Comparison of ENCODE assay signal across 25 mouse cellular contexts in the genomic region with DNA sequence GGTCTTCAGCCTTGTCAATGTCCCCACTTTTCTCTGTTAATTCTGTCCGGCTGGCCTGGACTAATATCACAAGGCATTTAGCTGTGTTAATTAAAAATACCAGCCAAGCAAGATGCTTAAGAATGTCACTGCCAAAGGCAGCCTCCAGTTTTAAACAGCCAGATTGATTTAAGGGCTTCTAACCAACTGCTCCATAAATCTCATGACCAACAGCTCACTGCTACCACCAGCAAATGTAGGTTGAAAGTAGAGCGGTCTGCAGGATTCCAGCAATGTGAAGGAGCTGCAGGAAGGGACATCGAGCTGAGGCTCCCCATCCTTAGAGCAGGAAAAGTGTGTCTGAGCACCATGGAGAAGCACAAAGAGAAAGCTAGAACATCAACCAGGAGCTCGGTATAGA.
A peak's percentile ranks its signal among the peaks of the same experiment; 100 is the strongest.
DNase-seq lines count a peak whose midpoint lies in the region; ATAC-seq and TF ChIP-seq lines count a peak whose summit lies in the region.
"Had no signal": no experiment of that assay in that cellular context is flagged by ENCODE, and none has a peak within 500 bp of the region (broad histone marks: within the 10 kb centered on the region; RNA-seq: fewer than 3 reads in every experiment).

No protein-coding gene starts in this region.

- TF ChIP-seq CTCF in cerebellum, adult 2 months (IDR thresholded peaks at IDR 0.05; ENCODE audit: borderline replicate concordance, insufficient read depth, low read depth, low read length), result no peak

- no peak overlapping the region for H3K4me3 ChIP-seq in hindbrain, embryonic 16.5 days (ENCODE audit: low read length)
- no peak overlapping the region for H3K4me3 ChIP-seq in hindbrain, embryonic 13.5 days
- no peak overlapping the region for H3K4me3 ChIP-seq in midbrain, embryonic 11.5 days (ENCODE audit: low read depth, low read length)
- H3K4me3 ChIP-seq in midbrain, embryonic 13.5 days (replicated peaks), result no peak overlapping the region
- H3K4me3 ChIP-seq in cerebellum, adult 2 months (replicated peaks; ENCODE audit: insufficient read depth, low read depth, low read length), result no peak overlapping the region
- H3K4me3 ChIP-seq: embryonic facial prominence, embryonic 13.5 days; erythroblast, embryonic 14.5 days; kidney, embryonic 15.5 days; liver, embryonic 12.5 days; megakaryocyte, embryonic 14.5 days had no signal

- H3K4me1 ChIP-seq in hindbrain, embryonic 16.5 days (ENCODE audit: control insufficient read depth, insufficient read depth, low read depth, low read length), result no peaks in the 10 kb centered on the region
- H3K4me1 ChIP-seq in hindbrain, embryonic 13.5 days (replicated peaks), result no peaks in the 10 kb centered on the region
- no peaks in the 10 kb centered on the region for H3K4me1 ChIP-seq in midbrain, embryonic 11.5 days (ENCODE audit: control insufficient read depth, insufficient read depth, low read length)
- no peaks in the 10 kb centered on the region for H3K4me1 ChIP-seq in midbrain, embryonic 13.5 days (replicated peaks)
- H3K4me1 ChIP-seq in cerebellum, adult 2 months (ENCODE audit: control insufficient read depth, insufficient read depth, low read length), result peaks cover 19% of the 10 kb centered on the region; the same call in 1 of the 2 replicates
- H3K4me1 ChIP-seq: embryonic facial prominence, embryonic 13.5 days; kidney, embryonic 15.5 days; liver, embryonic 12.5 days; megakaryocyte, embryonic 14.5 days had no signal

- no peak for TF ChIP-seq POLR2A in cerebellum, adult 2 months (IDR thresholded peaks at IDR 0.05; ENCODE audit: borderline replicate concordance, insufficient read depth, low read length)

- no peaks in the 10 kb centered on the region for H3K27me3 ChIP-seq in hindbrain, embryonic 16.5 days (replicated peaks; ENCODE audit: control insufficient read depth, insufficient read depth, low read length)
- no peaks in the 10 kb centered on the region for H3K27me3 ChIP-seq in hindbrain, embryonic 13.5 days
- H3K27me3 ChIP-seq in midbrain, embryonic 11.5 days (ENCODE audit: control insufficient read depth, insufficient read depth, low read length), result no peaks in the 10 kb centered on the region
- no peaks in the 10 kb centered on the region for H3K27me3 ChIP-seq in midbrain, embryonic 13.5 days
- no peaks in the 10 kb centered on the region for H3K27me3 ChIP-seq in cerebellum, adult 2 months (ENCODE audit: control insufficient read depth, insufficient read depth, low read length)
- H3K27me3 ChIP-seq: embryonic facial prominence, embryonic 13.5 days; kidney, embryonic 15.5 days; liver, embryonic 12.5 days; megakaryocyte, embryonic 14.5 days; Patski had no signal

- H3K36me3 ChIP-seq in hindbrain, embryonic 16.5 days (ENCODE audit: control insufficient read depth, insufficient read depth, low read length), result no peaks in the 10 kb centered on the region
- no peaks in the 10 kb centered on the region for H3K36me3 ChIP-seq in hindbrain, embryonic 13.5 days
- no peaks in the 10 kb centered on the region for H3K36me3 ChIP-seq in midbrain, embryonic 11.5 days (ENCODE audit: control insufficient read depth, insufficient read depth, low read length)
- no peaks in the 10 kb centered on the region for H3K36me3 ChIP-seq in midbrain, embryonic 13.5 days
- H3K36me3 ChIP-seq: embryonic facial prominence, embryonic 13.5 days; kidney, embryonic 15.5 days; liver, embryonic 12.5 days had no signal

- H3K27ac ChIP-seq in hindbrain, embryonic 16.5 days (ENCODE audit: low read depth, low read length), result no peak overlapping the region
- H3K27ac ChIP-seq in hindbrain, embryonic 13.5 days, result no peak overlapping the region
- H3K27ac ChIP-seq in midbrain, embryonic 11.5 days (ENCODE audit: low read depth, low read length), result no peak overlapping the region
- H3K27ac ChIP-seq in midbrain, embryonic 13.5 days, result no peak overlapping the region
- peak overlapping the region; percentile 86 for H3K27ac ChIP-seq in cerebellum, adult 2 months (ENCODE audit: insufficient read depth, low read length)
- H3K27ac ChIP-seq: embryonic facial prominence, embryonic 13.5 days; kidney, embryonic 15.5 days; liver, embryonic 12.5 days had no signal

- WGBS in hindbrain, embryonic 16.5 days, result 83% methylated on average over 4 of the region's 4 CpGs
- WGBS in hindbrain, embryonic 13.5 days, result 88% methylated on average over 4 of the region's 4 CpGs
- 92% methylated on average over 4 of the region's 4 CpGs for WGBS in midbrain, embryonic 11.5 days
- WGBS in midbrain, embryonic 13.5 days, result 94% methylated on average over 4 of the region's 4 CpGs
- 8% methylated on average over 4 of the region's 4 CpGs for WGBS in cerebellum, adult 2 months

- peak; percentile 8 for DNase-seq in midbrain, embryonic 11.5 days (ENCODE audit: low spot score, missing footprints)
- DNase-seq in cerebellum, adult 2 months, result peak; percentile 53 to 78
- DNase-seq in cerebellum, postnatal 14 days, result peak; percentile 32 to 63
- DNase-seq in adrenal gland, adult 18-20 months (ENCODE audit: low spot score in 2 of 2), result no peak
- no peak for DNase-seq in frontal cortex, adult 2 months (ENCODE audit: extremely low spot score in 1 of 2, low spot score in 1 of 2)
- DNase-seq: adrenal gland, postnatal 14 days; gastrocnemius, postnatal 10 days; kidney, adult 18-20 months; kidney, postnatal 36 days; liver, postnatal 0 days; lung, postnatal 36 days; midbrain, embryonic 14.5 days; right cerebral cortex, postnatal 25 days; thymus, postnatal 25 days had no signal

- peak; percentile 30; the same call in 1 of the 2 replicates for ATAC-seq in hindbrain, embryonic 16.5 days
- ATAC-seq in hindbrain, embryonic 13.5 days (ENCODE audit: low FRiP score), result no peak
- no peak for ATAC-seq in midbrain, embryonic 11.5 days (ENCODE audit: low FRiP score)
- no peak for ATAC-seq in midbrain, embryonic 13.5 days
- ATAC-seq: forebrain, embryonic 16.5 days; inflammation-experienced regulatory T-cells, adult 6 months; liver, embryonic 12.5 days; liver, postnatal 0 days; Patski had no signal

- H3K9ac ChIP-seq in hindbrain, embryonic 16.5 days (ENCODE audit: low read depth, low read length), result no peak overlapping the region
- no peak overlapping the region for H3K9ac ChIP-seq in hindbrain, embryonic 13.5 days
- no peak overlapping the region for H3K9ac ChIP-seq in midbrain, embryonic 11.5 days (ENCODE audit: low read length)
- H3K9ac ChIP-seq in midbrain, embryonic 13.5 days (replicated peaks), result no peak overlapping the region
- H3K9ac ChIP-seq: embryonic facial prominence, embryonic 13.5 days; kidney, embryonic 15.5 days; liver, embryonic 12.5 days; liver, postnatal 0 days had no signal

- H3K4me2 ChIP-seq in hindbrain, embryonic 16.5 days (ENCODE audit: low read length), result no peak overlapping the region
- no peak overlapping the region for H3K4me2 ChIP-seq in hindbrain, embryonic 13.5 days
- H3K4me2 ChIP-seq in midbrain, embryonic 11.5 days, result no peak overlapping the region
- H3K4me2 ChIP-seq in midbrain, embryonic 13.5 days (replicated peaks), result no peak overlapping the region
- H3K4me2 ChIP-seq: embryonic facial prominence, embryonic 13.5 days; kidney, embryonic 15.5 days; liver, embryonic 12.5 days had no signal

- no peaks in the 10 kb centered on the region for H3K9me3 ChIP-seq in hindbrain, embryonic 16.5 days (ENCODE audit: control insufficient read depth, low read length)
- no peaks in the 10 kb centered on the region for H3K9me3 ChIP-seq in hindbrain, embryonic 13.5 days
- no peaks in the 10 kb centered on the region for H3K9me3 ChIP-seq in midbrain, embryonic 11.5 days (ENCODE audit: control insufficient read depth, low read length)
- H3K9me3 ChIP-seq in midbrain, embryonic 13.5 days, result no peaks in the 10 kb centered on the region
- H3K9me3 ChIP-seq: embryonic facial prominence, embryonic 13.5 days; kidney, embryonic 15.5 days; liver, embryonic 12.5 days had no signal

Comparison
In these comparisons a context has a peak if more than half of its experiments do, and no peak if none do; other contexts are left out.
1. DNase-seq: peak in midbrain, embryonic 11.5 days (single experiment), cerebellum, adult 2 months (2 of 2) and cerebellum, postnatal 14 days (2 of 2); none in adrenal gland, adult 18-20 months (0 of 2) and frontal cortex, adult 2 months (0 of 2).